Mouse (Mus musculus): ENCODE data around the gene Fxr2. TPM values are rescaled to one million over a fixed set of nuclear protein-coding genes. Genes with fewer than 3 reads are reported as not detected.
A peak's percentile ranks its signal among the peaks of the same experiment; 100 is the strongest.

Fxr2 gene
- polyA plus RNA-seq, 1 experiment = 104 TPM

GRCm38 (mm10) chr11:69635471-69635870 is 2.7 kb downstream of the Fxr2 start:
- peak overlapping the region; percentile 95 for H3K4me2 ChIP-seq (ENCODE audit: low read depth)
- no peak overlapping the region for H3ac ChIP-seq (ENCODE audit: control insufficient read depth, insufficient read length)
- TF ChIP-seq E2F4 (IDR thresholded peaks at IDR 0.05; ENCODE audit: insufficient read depth) (no peak), POLR2AphosphoS2 (IDR thresholded peaks at IDR 0.05; ENCODE audit: insufficient read length, low read depth) (no peak), CEBPB (IDR thresholded peaks at IDR 0.05; ENCODE audit: insufficient read depth, poor library complexity, severe bottlenecking) (no peak), SRF (IDR thresholded peaks at IDR 0.05; ENCODE audit: control insufficient read depth, insufficient read length, low read depth) (no peak), TCF3 (IDR thresholded peaks at IDR 0.05; ENCODE audit: insufficient read length, low read depth) (no peak), USF1 (IDR thresholded peaks at IDR 0.05; ENCODE audit: low read depth) (no peak), REST (IDR thresholded peaks at IDR 0.05; ENCODE audit: insufficient read depth, insufficient read length) (no peak), MYOG (IDR thresholded peaks at IDR 0.05; ENCODE audit: control insufficient read depth in 1 of 3, insufficient read depth in 1 of 3, insufficient read length in 2 of 3, low read depth in 2 of 3) (no peak), MAX (IDR thresholded peaks at IDR 0.05; ENCODE audit: low read depth) (no peak), MYOD1 (IDR thresholded peaks at IDR 0.05; ENCODE audit: control insufficient read depth in 1 of 3, insufficient read length in 2 of 3, low read depth in 2 of 3) (no peak)
- no peaks in the 10 kb centered on the region for H3K27me3 ChIP-seq (ENCODE audit: control insufficient read depth, insufficient read depth, insufficient read length)
- no peak overlapping the region for H3K4me3 ChIP-seq
- peaks cover 15% of the 10 kb centered on the region for H3K36me3 ChIP-seq (ENCODE audit: control insufficient read depth, insufficient read depth)
- H3K79me2 ChIP-seq (ENCODE audit: control insufficient read depth, insufficient read depth) = peaks cover 47% of the 10 kb centered on the region

GRCm38 (mm10) chr11:69645860-69646259 is 13.1 kb downstream of the Fxr2 start:
- H3K4me3 ChIP-seq = no peak overlapping the region
- TF ChIP-seq SRF (IDR thresholded peaks at IDR 0.05; ENCODE audit: control insufficient read depth, insufficient read length, low read depth) (no peak), POLR2AphosphoS2 (IDR thresholded peaks at IDR 0.05; ENCODE audit: insufficient read length, low read depth) (no peak), TCF12 (IDR thresholded peaks at IDR 0.05; ENCODE audit: insufficient read depth, poor library complexity, severe bottlenecking) (no peak), MYOD1 (IDR thresholded peaks at IDR 0.05; ENCODE audit: control insufficient read depth in 1 of 3, insufficient read length in 2 of 3, low read depth in 2 of 3) (no peak), CEBPB (IDR thresholded peaks at IDR 0.05; ENCODE audit: insufficient read depth, poor library complexity, severe bottlenecking) (no peak), TCF3 (IDR thresholded peaks at IDR 0.05; ENCODE audit: insufficient read length, low read depth) (no peak), MAX (IDR thresholded peaks at IDR 0.05; ENCODE audit: low read depth) (no peak), MYOG (IDR thresholded peaks at IDR 0.05; ENCODE audit: control insufficient read depth in 1 of 3, insufficient read depth in 1 of 3, insufficient read length in 2 of 3, low read depth in 2 of 3) (no peak), USF1 (IDR thresholded peaks at IDR 0.05; ENCODE audit: low read depth) (no peak), REST (IDR thresholded peaks at IDR 0.05; ENCODE audit: insufficient read depth, insufficient read length) (no peak), POLR2A (IDR thresholded peaks at IDR 0.05; ENCODE audit: insufficient read length, low read depth) (no peak), E2F4 (IDR thresholded peaks at IDR 0.05; ENCODE audit: insufficient read depth) (no peak)

GRCm38 (mm10) chr11:69653399-69653798 is 20.6 kb downstream of the Fxr2 start:
- no peak overlapping the region for H3ac ChIP-seq (ENCODE audit: control insufficient read depth, insufficient read length)
- H3K36me3 ChIP-seq (ENCODE audit: control insufficient read depth, insufficient read depth) = peaks cover 27% of the 10 kb centered on the region
- H3K4me3 ChIP-seq = no peak overlapping the region
- H3K27me3 ChIP-seq (ENCODE audit: control insufficient read depth, insufficient read depth, insufficient read length) = no peaks in the 10 kb centered on the region
- H3K79me2 ChIP-seq (ENCODE audit: control insufficient read depth, insufficient read depth) = no peaks in the 10 kb centered on the region
- TF ChIP-seq POLR2AphosphoS2 (IDR thresholded peaks at IDR 0.05; ENCODE audit: insufficient read length, low read depth) (no peak), MYOG (IDR thresholded peaks at IDR 0.05; ENCODE audit: control insufficient read depth in 1 of 3, insufficient read depth in 1 of 3, insufficient read length in 2 of 3, low read depth in 2 of 3) (no peak), POLR2A (IDR thresholded peaks at IDR 0.05; ENCODE audit: insufficient read length, low read depth) (no peak), REST (IDR thresholded peaks at IDR 0.05; ENCODE audit: insufficient read depth, insufficient read length) (no peak), MYOD1 (IDR thresholded peaks at IDR 0.05; ENCODE audit: control insufficient read depth in 1 of 3, insufficient read length in 2 of 3, low read depth in 2 of 3) (no peak), SRF (IDR thresholded peaks at IDR 0.05; ENCODE audit: control insufficient read depth, insufficient read length, low read depth) (no peak), TCF3 (IDR thresholded peaks at IDR 0.05; ENCODE audit: insufficient read length, low read depth) (no peak), TCF12 (IDR thresholded peaks at IDR 0.05; ENCODE audit: insufficient read depth, poor library complexity, severe bottlenecking) (no peak), MAX (IDR thresholded peaks at IDR 0.05; ENCODE audit: low read depth) (no peak), CEBPB (IDR thresholded peaks at IDR 0.05; ENCODE audit: insufficient read depth, poor library complexity, severe bottlenecking) (no peak), USF1 (IDR thresholded peaks at IDR 0.05; ENCODE audit: low read depth) (no peak), E2F4 (IDR thresholded peaks at IDR 0.05; ENCODE audit: insufficient read depth) (no peak)
- H3K4me2 ChIP-seq (ENCODE audit: low read depth) = no peak overlapping the region

More at GRCm38 (mm10) chr11:69645860-69646259, 13.1 kb downstream of the Fxr2 start:
- H3K27me3 ChIP-seq (ENCODE audit: control insufficient read depth, insufficient read depth, insufficient read length) = no peaks in the 10 kb centered on the region
- H3ac ChIP-seq (ENCODE audit: control insufficient read depth, insufficient read length) = no peak overlapping the region
- H3K36me3 ChIP-seq (ENCODE audit: control insufficient read depth, insufficient read depth) = peaks cover 70% of the 10 kb centered on the region
- H3K4me2 ChIP-seq (ENCODE audit: low read depth) = no peak overlapping the region
- H3K79me2 ChIP-seq (ENCODE audit: control insufficient read depth, insufficient read depth) = no peaks in the 10 kb centered on the region

GRCm38 (mm10) chr11:69654760-69655159 is 22.0 kb downstream of the Fxr2 start:
- Histone ChIP-seq H3K4me2 (ENCODE audit: low read depth) (no peak overlapping the region), H3K79me2 (ENCODE audit: control insufficient read depth, insufficient read depth) (peaks cover 2% of the 10 kb centered on the region), H3K27me3 (ENCODE audit: control insufficient read depth, insufficient read depth, insufficient read length) (no peaks in the 10 kb centered on the region), H3K4me3 (no peak overlapping the region), H3ac (ENCODE audit: control insufficient read depth, insufficient read length) (no peak overlapping the region), H3K36me3 (ENCODE audit: control insufficient read depth, insufficient read depth) (peaks cover 14% of the 10 kb centered on the region)
- TF ChIP-seq POLR2AphosphoS2 (IDR thresholded peaks at IDR 0.05; ENCODE audit: insufficient read length, low read depth) (no peak), USF1 (IDR thresholded peaks at IDR 0.05; ENCODE audit: low read depth) (no peak), REST (IDR thresholded peaks at IDR 0.05; ENCODE audit: insufficient read depth, insufficient read length) (no peak)

Measured in myocyte (in vitro differentiated cells).